Mouse (Mus musculus) bone marrow, adult 2 months (tissue): Measurements from ENCODE around the gene Tfap2a.

Source experiments
- CTCF ChIP-seq: fragments of 200-500 bp; IDR thresholded peaks from 2 replicates; pipeline ENCODE4 v1.5.1; 2011; ENCODE audit warnings: low read length, control low read depth; ENCODE audit not compliant: control insufficient read depth, insufficient read depth
- POLR2A ChIP-seq: fragments of 200-500 bp; IDR thresholded peaks from 2 replicates; pipeline ENCODE4 v1.6.1; 2011; ENCODE audit warnings: low read depth, mild to moderate bottlenecking, control low read depth, low read length, borderline replicate concordance; ENCODE audit not compliant: control insufficient read depth

GRCm38 (mm10) chr13:40713681-40714080, 24.5 kb downstream of the Tfap2a start:
- TF ChIP-seq POLR2A = no peak
- no peak for TF ChIP-seq CTCF
